Mouse (Mus musculus): ENCODE data around the gene Pde4dip.

Pde4dip gene

DNA sequence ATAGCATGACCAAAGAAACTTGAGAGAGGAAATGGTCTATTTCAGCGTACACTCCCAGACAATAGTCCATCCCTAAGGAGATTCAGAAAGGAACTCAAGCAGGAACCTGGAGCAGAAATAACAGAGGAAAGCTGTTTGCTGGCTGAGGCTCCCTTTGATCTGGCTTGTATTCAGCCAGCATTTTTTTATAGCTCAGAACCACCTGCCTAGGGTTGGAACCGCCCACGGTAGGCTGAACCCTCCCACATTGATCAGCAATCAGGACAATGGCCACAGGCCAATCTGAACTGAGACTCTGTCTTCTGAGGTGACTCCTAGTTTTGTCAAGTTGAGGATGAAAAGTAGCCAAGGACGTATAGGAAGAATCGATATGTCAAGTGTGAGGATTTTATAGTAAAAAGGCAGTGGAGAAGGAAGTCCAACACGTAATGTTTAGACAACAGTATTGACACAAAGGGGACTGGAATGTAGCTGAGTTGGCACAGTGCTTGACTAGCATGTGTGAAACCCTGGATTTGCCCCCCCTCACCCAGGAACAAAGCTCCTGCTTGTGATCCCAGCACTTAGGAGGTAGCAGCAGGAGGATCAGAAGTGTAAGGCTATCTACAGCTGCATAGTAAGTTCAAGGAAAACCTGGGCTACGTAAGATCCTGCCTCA is 44.2 kb downstream of the Pde4dip start:
- DNase-seq (ENCODE audit: low spot score): no peak

DNA sequence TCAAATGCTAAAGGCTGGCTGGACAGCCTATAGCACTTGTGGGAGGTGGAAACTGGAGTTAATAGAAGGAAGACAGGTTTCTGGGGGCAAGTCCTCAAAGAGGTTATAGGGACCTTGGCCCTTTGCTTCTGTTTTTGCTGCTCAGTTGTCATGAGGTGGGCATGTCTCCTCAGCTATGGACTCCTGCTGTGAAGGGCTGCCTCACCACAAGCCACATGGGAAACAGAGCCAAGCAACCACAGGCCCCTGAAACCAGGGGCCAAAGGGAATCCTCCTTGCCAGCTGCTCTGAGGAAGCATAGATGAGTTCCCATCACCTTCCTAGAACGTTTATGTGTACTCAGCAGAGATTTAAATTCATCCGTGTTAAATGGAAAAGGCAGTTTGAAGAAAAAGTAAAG is 45.9 kb downstream of the Pde4dip start:
- no peak for DNase-seq (ENCODE audit: low spot score)

DNA sequence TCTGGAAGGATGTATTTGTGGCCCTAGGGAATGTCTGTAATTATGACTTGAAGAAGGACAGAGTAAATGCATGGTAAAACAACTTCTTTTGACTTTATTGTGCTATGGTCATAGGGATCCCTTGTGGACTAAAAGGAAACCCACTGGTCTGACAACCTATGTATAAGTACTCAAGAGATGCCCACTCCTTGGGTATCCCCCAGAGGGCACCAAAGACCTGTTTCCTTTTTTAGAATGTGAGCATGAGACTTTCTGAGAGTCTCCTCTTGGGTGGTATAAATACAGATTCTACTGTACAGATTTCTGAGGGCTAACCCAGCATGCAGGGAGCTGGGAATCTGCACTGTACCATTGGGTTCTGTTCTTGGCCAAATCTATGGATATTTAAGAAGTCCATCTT is 48.1 kb downstream of the Pde4dip start:
- DNase-seq (ENCODE audit: low spot score): no peak

DNA sequence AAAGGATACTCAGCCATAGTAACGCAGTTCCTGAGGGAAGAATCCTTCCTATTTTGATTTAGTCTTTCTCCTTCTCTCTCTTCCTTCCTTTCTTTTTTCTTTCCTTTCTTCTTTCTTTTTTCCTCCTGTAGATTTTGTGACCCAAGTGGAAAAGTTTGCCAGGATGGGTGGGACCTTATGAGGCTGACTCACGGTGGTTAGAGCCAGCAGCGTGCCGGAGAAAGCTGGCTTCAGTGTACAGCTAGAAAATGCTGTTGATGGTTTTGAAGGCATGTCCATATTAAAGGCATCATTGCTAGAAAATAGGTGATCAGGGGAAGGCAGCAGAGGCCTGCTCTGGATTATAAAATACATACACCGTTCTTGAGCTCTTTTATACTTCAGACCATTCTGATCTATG is 52.6 kb downstream of the Pde4dip start:
- no peak for DNase-seq (ENCODE audit: low spot score)

DNA sequence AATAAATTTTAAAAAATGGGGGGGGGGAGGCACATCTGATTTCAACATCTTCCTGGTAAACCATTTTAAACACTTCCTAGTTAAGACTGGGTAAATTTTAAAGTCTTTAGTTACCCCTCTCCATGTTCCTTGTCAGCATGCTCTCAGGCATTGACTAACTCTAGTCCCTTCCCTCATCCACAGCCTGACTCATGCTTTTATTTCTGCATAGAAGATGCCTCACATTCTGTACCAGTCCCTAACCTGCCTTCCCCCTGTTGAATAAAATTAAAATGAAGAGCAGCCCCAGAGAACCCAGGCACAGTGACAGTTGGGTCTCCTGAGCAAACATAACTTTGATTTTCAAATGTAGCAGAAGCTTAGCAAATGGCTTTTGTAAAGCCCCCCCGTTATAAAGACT is 53.9 kb downstream of the Pde4dip start:
- no peak for DNase-seq (ENCODE audit: low spot score)

DNA sequence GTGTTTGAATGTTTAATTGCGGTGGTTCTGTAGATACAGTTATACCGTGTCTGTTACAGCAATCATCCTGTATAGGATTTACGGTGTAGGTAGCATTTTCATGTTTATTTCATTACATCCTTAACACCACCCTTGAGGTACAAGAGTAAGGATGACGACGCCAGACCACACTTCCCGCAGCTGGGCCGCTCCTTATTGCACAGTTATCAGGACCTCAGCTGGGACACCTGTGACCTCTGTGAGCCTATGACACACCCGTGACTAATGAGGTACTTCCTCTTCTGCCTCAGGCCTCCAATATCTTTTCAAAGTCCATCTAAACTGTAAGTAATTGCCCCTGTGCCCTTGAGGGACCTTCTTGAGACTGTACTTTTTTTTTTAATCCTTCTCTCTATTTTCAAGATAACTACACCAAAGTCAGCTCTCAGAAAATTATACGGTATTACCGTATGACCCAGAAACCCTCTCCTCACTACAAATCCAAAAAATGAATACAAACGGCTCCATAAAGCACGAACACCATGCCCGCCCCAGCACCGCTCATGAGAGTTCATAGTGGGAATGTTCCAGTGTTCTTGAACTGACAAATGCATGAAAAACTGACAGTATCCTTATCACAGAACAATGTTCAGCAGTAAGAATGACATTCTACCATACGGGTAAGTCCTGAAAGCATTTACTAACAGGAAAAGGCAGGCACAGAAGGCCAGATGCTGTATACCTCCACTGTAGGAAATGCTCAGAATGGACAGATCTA is 56.8 kb downstream of the Pde4dip start:
- no peak for DNase-seq (ENCODE audit: low spot score)

DNA sequence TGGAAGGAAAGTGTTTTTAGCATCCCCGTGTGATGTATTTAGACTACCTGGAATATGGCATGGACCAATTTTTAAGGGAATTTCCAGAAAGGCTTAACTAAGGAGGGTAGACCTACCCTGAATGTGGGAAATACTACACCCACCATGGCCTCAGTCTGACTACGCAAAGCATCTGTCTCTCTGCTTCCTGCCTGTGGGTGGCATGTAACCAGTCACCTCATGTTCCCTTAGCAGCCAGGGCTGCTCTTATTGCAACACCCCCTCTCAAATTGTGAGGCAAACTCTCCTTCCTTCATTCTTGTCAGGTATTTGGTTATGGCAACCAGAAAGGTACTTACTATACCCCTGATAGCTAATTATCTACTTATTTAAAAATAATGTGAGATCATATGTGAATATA is 57.9 kb downstream of the Pde4dip start:
- no peak for DNase-seq (ENCODE audit: low spot score)

DNA sequence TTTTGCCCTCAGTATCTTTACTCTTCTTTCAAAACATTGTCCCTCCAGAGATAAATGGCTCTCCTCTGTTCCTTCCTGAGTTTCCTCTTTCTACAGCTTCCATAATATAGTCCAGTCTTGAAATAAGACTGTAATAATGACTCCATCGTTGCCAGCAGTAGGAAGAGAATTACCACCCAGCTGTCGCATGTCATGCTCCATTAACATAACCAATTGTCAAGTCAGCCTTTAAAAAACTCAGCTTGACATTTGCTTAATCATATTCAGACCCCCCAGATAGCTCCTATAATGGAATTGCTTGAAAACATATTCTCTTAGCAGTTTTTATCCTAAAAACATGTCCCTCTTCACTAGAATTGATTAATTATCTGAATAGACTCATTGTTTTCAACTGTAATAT is 58.4 kb downstream of the Pde4dip start:
- no peak for DNase-seq (ENCODE audit: low spot score)

DNA sequence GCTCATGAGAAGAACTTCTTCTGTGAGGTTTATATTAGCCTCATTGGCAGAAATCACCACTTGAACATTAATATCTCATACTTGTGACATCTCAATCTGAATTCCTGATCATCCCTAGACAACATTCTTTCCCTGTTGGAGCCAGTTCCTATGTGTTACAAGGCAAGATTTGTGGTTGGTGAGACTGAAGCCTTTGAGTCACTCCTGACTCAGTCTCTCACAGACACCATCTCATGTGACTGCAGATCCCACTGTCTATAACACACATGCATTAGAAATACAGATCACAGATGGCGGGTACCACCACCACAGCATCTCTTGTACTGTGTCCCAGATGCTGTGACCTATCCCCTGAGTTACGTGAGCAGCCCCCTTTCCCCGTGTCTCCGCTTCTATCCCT is 60.2 kb downstream of the Pde4dip start:
- no peak for DNase-seq (ENCODE audit: low spot score)

DNA sequence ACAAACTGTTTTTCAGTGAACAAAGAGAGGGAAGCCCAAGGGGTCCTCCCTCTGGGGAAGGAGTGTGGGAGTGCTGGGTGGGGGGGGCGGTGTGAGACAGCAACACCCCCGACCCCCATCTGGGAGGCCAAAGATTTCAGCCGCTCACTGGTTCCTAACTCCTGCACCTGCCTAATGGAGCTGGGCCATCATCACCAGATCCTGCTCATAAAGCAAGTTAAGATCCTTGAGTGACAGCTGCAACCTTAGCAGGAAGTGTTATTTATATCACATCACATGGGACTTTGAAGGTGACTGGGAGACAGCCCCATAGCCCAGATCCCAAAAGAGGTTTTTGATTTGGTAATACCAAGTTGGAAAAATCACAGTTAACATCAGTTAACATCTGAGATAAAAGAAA is 63.3 kb downstream of the Pde4dip start:
- DNase-seq (ENCODE audit: low spot score): no peak

DNA sequence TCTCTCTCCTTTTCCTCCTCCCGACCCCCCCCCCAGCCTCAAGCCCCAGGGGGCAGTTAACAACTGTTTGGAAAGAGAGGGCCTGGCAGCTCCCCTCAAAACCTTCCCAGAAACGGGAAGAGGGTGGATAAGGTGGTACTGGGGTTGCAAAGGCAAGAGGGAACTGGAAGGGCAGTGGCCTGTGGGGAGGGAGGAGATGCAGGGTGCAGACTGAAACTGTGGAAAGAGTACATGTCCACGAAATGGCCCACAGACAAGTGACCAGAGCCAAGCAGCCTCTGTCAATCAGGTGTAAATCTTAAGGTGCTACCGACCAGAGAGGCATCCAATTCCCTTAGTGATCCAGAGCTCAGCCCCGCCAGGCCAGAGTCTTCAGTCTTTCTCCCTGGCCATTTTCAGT is 63.8 kb downstream of the Pde4dip start:
- DNase-seq (ENCODE audit: low spot score): peak; percentile 28

DNA sequence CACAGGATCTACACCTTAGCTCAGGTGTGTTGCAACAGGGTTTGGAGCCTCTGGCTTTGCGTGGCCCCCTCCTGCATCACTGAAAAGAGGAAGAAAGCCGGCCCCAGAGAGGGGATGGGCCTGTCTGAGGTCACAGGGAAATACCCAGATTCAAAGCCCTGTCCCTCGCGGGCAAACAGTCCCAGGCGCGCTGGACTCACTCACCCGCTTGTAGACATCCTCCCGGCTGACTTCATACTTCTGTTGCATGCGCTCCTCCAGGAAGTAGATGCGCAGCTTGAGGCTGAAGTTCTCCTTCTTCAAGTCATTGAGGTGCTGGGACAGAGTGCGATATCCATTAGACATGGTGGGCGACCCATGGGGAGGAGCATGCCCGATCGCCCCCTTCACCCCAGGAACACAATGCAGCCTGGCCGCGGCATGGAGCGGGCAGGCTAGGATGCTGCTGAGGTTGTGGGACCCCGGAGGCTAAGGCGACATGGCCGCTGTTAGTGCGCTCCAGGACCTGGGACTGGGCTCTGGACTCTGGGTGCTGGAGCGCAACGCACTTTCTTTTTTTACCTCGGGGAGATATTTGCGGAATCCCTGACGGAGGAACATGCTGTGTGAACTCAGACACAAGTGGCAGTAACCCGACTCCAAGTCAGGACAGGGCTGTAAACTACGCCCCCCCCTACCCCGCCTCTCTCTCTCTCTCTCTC is 64.3 kb downstream of the Pde4dip start:
- DNase-seq (ENCODE audit: low spot score): peak; percentile 67

DNA sequence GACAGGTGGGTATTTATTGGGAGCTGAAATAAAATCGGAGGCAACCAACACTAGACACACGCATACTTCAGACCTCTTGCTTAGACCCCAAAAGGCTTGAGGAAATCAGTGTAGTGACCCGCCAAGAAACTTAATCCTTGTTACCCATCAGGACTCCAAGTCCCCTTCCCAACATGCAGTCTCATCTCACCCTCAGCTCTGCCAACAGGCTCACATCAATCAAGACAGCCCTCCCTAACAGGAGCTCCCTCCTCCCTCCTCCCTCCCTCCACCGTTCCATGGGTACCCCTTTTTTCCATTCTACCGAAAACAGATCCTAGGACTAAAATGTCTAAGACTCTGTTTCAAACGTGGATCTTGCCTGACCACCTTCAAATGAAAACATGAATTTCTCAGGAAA is 65.1 kb downstream of the Pde4dip start:
- peak; percentile 15 for DNase-seq (ENCODE audit: low spot score)

DNA sequence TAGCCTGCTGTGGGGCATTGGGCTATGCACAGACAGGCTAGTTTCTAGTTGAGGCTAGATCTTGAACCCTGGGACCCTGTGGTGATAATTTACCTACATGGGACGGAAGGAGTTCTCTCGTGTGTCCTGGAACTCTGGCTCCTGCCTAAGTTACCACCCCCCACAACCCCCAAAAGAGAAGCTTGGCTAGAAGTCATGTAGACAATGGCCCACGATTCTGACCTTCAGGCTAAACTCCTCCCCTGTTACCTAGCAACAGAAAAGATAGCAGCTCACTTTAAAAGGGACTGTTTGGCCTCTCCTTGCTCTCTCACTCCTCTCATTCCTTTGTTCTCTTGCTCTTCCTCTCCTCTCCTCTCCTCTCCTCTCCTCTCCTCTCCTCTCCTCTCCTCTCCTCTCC is 69.5 kb downstream of the Pde4dip start:
- no peak for DNase-seq (ENCODE audit: low spot score)

DNA sequence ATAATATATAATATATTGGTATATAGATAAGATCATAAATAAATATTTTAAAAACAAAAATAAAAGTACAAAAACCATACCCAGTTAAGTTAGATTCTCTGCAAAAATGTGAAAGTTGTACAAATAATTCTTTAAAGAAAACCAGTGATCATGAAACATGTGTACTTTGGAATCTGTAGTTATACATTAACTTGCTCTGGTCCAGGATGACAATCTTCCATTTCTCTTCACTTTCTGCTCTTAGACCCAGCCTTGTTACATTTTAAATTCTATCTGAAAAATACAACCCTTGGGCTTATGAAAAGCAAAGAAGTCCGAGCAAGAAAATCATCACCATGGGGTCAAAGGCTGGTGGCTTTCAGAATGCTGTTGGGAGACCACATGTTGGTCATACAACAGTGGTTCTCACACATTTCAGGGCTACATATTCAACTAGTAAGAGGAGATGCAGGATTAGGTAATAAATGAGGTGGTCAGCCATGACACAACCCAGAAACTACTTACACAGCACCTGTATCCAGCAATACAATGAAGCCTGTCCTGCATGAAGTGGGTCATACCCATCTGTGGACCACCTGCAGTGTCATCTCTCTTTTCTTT is 70.0 kb downstream of the Pde4dip start:
- no peak for DNase-seq (ENCODE audit: low spot score)

DNA sequence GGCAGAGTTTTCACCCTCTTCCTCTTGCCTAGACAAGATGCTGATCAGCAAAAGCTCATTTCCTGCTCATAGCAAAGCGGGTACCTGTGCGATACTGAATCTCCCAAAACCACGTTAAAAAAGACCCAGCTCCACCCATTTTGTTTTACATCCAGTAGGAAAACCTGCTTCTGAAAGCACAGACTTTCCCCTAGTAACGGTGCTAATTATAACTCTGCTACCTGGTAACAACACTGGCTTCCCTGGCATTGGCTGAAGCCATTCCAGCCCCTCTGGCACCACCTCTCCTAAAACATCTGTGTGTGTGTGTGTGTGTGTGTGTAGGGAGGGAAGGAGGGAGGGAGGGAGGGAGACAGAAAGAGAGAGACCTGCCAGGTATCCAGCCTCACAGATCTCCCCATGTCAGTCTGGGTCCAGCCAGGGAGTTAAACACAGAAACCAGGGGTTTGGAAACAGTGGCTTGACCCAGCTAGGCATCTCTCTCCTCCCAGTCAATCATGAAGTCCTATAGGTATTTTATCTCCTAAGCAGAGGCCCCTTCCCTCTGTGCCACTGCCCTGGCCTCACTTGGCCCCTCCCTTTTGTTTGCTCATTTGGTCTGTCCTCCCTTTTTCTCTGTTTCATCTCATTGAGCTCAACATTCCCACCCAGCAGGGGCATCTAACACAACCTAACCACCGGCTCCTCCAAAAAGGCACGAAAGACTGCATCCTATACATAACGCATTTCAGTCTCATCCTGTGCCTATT is 76.7 kb downstream of the Pde4dip start:
- DNase-seq (ENCODE audit: low spot score): no peak

DNA sequence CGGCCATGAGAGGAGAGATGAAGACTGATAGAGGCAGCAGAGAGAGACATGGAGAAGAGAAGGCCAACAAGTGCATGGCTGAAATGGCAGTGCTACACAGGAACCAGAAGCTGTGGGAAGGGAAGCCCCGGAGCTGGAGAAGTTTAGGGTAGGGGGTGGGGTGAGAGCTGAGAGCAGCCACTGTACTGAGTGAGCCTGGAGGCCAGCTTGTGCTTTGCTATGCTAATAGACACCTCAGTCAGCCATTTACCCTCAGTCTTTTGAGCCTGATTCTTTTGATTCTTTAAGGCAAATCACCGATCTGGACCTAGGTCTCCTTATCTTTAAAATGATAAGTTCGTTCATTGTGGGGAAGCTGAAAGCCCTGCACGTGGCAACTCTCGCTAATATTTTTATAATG is 77.3 kb downstream of the Pde4dip start:
- DNase-seq (ENCODE audit: low spot score): no peak

DNA sequence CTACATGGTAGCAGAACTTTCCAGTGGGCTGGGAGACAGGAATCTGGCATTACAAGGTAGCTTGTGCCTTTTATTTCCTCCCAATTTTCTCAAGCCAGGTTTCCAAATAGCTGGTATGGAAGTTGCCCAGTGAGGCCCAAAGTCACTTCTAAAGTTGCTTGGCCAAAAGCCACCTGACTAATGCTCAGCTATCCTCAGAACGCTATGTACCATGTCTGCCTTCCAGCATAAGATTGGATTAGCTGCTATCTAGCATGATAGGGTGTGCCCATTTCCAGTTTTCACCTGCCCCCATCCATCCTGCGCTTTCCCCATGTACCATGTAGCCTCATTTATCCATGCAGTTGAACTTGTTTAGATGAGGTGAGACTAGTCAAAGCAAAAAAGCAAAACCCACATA is 78.2 kb downstream of the Pde4dip start:
- DNase-seq (ENCODE audit: low spot score): no peak

DNA sequence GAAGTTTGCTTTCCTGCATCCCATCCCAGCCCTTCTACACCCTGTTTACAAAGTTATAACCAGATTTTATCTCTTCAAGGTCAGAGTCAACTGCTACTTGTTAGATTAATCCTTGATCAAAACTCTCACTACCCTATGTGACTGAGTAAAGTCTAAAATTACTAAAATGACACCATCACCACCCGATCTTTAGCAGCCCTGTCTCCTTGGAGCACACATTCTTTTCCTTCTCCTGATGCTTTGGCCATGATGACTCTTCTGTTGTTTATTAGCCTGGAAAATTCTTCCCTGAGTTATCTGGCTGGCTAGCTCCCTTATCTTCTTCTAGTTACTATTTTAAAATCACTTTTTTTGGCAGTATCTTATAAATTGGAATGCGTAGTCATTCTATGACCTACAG is 82.9 kb downstream of the Pde4dip start:
- no peak for DNase-seq (ENCODE audit: low spot score)

DNA sequence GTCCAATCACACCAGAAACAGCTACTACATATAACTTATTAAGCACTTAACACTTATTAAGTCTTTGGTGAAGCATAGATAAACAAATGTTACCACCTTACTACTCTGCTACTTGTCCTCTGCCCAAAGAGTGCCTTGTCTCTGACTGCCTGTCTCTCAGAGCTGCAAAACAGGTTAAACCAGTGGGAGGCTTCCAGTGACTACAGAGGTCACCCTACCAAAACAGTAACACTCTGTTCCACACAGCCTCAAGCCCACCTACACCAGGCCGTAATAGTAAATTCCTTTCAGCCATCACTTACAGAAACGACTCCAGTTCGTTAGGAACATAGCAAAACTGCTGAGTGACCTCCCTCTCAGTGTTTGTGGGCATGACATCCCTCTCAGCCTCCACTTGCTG is 84.8 kb downstream of the Pde4dip start:
- no peak for DNase-seq (ENCODE audit: low spot score)

DNA sequence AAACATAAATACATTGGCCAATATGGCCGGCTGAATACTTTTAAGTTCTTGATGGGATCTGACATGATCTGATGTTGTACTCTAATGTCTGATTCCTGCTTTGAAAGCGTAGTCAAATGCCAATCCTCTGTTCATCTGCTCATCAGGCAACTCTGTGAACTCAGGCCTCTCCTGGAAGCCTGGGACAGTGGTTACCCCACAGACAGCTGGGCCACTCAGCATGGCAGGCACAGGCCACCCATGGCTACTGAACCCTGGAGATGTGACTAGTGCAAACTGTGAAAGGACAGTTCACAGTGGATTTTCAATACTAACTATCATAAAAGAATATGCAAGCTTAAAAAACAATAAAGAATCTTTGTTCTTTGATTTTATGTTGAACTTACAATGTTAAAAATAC is 85.6 kb downstream of the Pde4dip start:
- DNase-seq (ENCODE audit: low spot score): no peak

DNA sequence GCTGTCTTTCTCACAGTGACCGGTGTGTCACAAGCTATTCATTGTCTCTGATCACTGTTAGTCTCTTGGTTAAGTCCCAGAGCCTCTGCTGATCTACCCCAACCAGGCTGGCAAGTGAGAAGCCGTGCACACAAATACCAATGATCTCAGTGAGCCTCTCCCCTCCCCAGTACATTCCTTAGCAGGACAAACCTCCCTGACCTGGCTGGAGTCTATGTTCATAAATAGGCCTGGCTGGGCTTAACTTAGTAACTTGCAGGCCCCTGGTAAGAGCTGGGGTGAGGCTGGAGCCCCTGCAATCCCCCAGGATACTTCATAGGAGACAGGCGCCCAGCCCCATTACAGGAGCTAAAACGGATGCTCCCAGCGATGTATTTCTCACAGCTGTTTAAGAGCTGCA is 86.2 kb downstream of the Pde4dip start:
- DNase-seq (ENCODE audit: low spot score): no peak
